Mouse (Mus musculus) G1E-ER4 (cell line): ENCODE results near the gene Gm5475. TPM values are rescaled to one million over a fixed set of nuclear protein-coding genes. Genes with fewer than 3 reads are reported as not detected.
A peak's percentile ranks its signal among the peaks of the same experiment; 100 is the strongest.

Experiments used
- GATA1 ChIP-seq: IDR thresholded peaks from one replicate; pipeline ENCODE4 v1.8.0; 2012; ENCODE audit warnings: low read length, inconsistent platforms
- polyA plus RNA-seq: library from polyadenylated mRNA; stranded (reverse); fragments of >175 nt; gene quantifications from 2 replicates; pipeline ENCODE4 v1.2.3, GENCODE M21; 2012

Gm5475 gene
- polyA plus RNA-seq, 1 experiment = not detected

- no peak for TF ChIP-seq GATA1
Observed at GRCm38 (mm10) chr15:100406088-100406487, 15.9 kb upstream of the Gm5475 start.

- no peak for TF ChIP-seq GATA1
Observed at GRCm38 (mm10) chr15:100410918-100411672, 10.9 kb upstream of the Gm5475 start.

- no peak for TF ChIP-seq GATA1
Observed at GRCm38 (mm10) chr15:100411731-100412130, 10.2 kb upstream of the Gm5475 start.

- TF ChIP-seq GATA1 = no peak
Observed at GRCm38 (mm10) chr15:100413306-100413705, 8.6 kb upstream of the Gm5475 start.

GRCm38 (mm10) chr15:100414011-100414410 lies 7.9 kb upstream of the Gm5475 start:
- TF ChIP-seq GATA1 = no peak

- no peak for TF ChIP-seq GATA1
Observed at GRCm38 (mm10) chr15:100414942-100415341, 7.0 kb upstream of the Gm5475 start.

GRCm38 (mm10) chr15:100415684-100416083 lies 6.3 kb upstream of the Gm5475 start:
- TF ChIP-seq GATA1 = no peak

GRCm38 (mm10) chr15:100417854-100418450 lies 4.0 kb upstream of the Gm5475 start:
- TF ChIP-seq GATA1 = no peak

- TF ChIP-seq GATA1 = no peak
Observed at GRCm38 (mm10) chr15:100419311-100419710, 2.6 kb upstream of the Gm5475 start.

- peak; percentile 84 for TF ChIP-seq GATA1
Observed at GRCm38 (mm10) chr15:100419901-100420745, 1.8 kb upstream of the Gm5475 start.

GRCm38 (mm10) chr15:100421059-100421757 lies 739 bp upstream of the Gm5475 start:
- TF ChIP-seq GATA1 = no peak

GRCm38 (mm10) chr15:100422476-100422875 lies 529 bp downstream of the Gm5475 start:
- no peak for TF ChIP-seq GATA1

- TF ChIP-seq GATA1 = no peak
Observed at GRCm38 (mm10) chr15:100422899-100423860, 1.2 kb downstream of the Gm5475 start.

- TF ChIP-seq GATA1 = no peak
Observed at GRCm38 (mm10) chr15:100423916-100424315, 2.0 kb downstream of the Gm5475 start.
